Mouse (Mus musculus) liver, adult 2 months (tissue): ENCODE results near the gene E2f4. TPM values are rescaled to one million over a fixed set of nuclear protein-coding genes. Genes with fewer than 3 reads are reported as not detected.
A peak's percentile ranks its signal among the peaks of the same experiment; 100 is the strongest.

Experiments
- DNase-seq: peaks from one replicate; pipeline ENCODE4 v3.0.0-alpha.2; 2011; ENCODE audit warnings: low read depth, low spot score; ENCODE audit errors: extremely low read depth
- H3K27ac ChIP-seq: fragments of 200-500 bp; replicated peaks from 2 replicates; pipeline ENCODE4 v1.5.1; 2012; ENCODE audit warnings: low read depth, mild to moderate bottlenecking, control low read depth, inconsistent platforms, low read length; ENCODE audit not compliant: insufficient read depth
- H3K27me3 ChIP-seq: fragments of 200-500 bp; 2 replicates; pipeline ENCODE4 v1.6.1; 2012; ENCODE audit warnings: mild to moderate bottlenecking, moderate library complexity, low read length, inconsistent platforms; ENCODE audit not compliant: control insufficient read depth, insufficient read depth
- H3K36me3 ChIP-seq: fragments of 200-500 bp; 2 replicates; pipeline ENCODE4 v1.6.1; 2012; ENCODE audit warnings: low read length, inconsistent platforms; ENCODE audit not compliant: control insufficient read depth, insufficient read depth
- H3K4me1 ChIP-seq: fragments of 200-500 bp; 2 replicates; pipeline ENCODE4 v1.6.1; 2011; ENCODE audit warnings: low read length; ENCODE audit not compliant: control insufficient read depth, insufficient read depth
- H3K4me3 ChIP-seq: fragments of 200-500 bp; 2 replicates; pipeline ENCODE4 v1.5.1; 2011; ENCODE audit warnings: low read depth, mild to moderate bottlenecking, control low read depth, low read length, moderate library complexity; ENCODE audit not compliant: insufficient read depth
- H3K79me2 ChIP-seq: fragments of 200-500 bp; 2 replicates; pipeline ENCODE4 v1.6.1; 2012; ENCODE audit warnings: inconsistent platforms, mild to moderate bottlenecking, low read length, moderate library complexity; ENCODE audit not compliant: control insufficient read depth, insufficient read depth
- H3K9ac ChIP-seq: fragments of 200-500 bp; 2 replicates; pipeline ENCODE4 v1.6.1; 2012; ENCODE audit warnings: low read depth, mild to moderate bottlenecking, control low read depth, inconsistent platforms, low read length
- CTCF ChIP-seq: fragments of 200-500 bp; IDR thresholded peaks from 2 replicates; pipeline ENCODE4 v1.5.1; 2011; ENCODE audit warnings: low read depth, low read length, control low read depth
- POLR2A ChIP-seq: fragments of 200-500 bp; IDR thresholded peaks from 2 replicates; pipeline ENCODE4 v1.6.1; 2011; ENCODE audit warnings: low read length, control low read depth; ENCODE audit not compliant: insufficient read depth; ENCODE audit errors: extremely low read depth
- WGBS: fragments of 180-500 bp; shearing (Covaris S2); methylation state at CpG from one replicate; pipeline ENCODE4 v1.1.7; 2018; 5-methylcytosine and 5-hydroxymethylcytosine counted together
- polyA plus RNA-seq: library from polyadenylated mRNA; depleted of rRNA; stranded (reverse); fragments of >200 nt; gene quantifications from 2 replicates; pipeline ENCODE4 v1.2.3, GENCODE M21; 2012
- total RNA-seq: library from RNA; depleted of rRNA; stranded (reverse); fragments of >200 nt; gene quantifications from 2 replicates; pipeline ENCODE4 v1.2.3, GENCODE M21; 2014

Gene E2f4
- total and polyA plus RNA-seq, 2 experiments: 4.4 to 59.0 TPM

- Histone ChIP-seq H3K27ac (no peak overlapping the region), H3K9ac (no peak overlapping the region), H3K36me3 (no peaks in the 10 kb centered on the region), H3K4me1 (peaks cover 9% of the 10 kb centered on the region; the same call in 1 of the 2 replicates), H3K79me2 (peaks cover 7% of the 10 kb centered on the region; the same call in 1 of the 2 replicates), H3K27me3 (no peaks in the 10 kb centered on the region), H3K4me3 (no peak overlapping the region)
- WGBS: 85% methylated on average over 12 of the region's 12 CpGs
- no peak for DNase-seq
- TF ChIP-seq CTCF (no peak), POLR2A (no peak)
Measured at GRCm38 (mm10) chr8:105261326-105261980, 36.0 kb upstream of the E2f4 start.

GRCm38 (mm10) chr8:105263244-105263912 is 34.1 kb upstream of the E2f4 start:
- Histone ChIP-seq H3K27ac (no peak overlapping the region), H3K27me3 (no peaks in the 10 kb centered on the region), H3K9ac (no peak overlapping the region), H3K4me1 (peaks cover 15% of the 10 kb centered on the region; the same call in 1 of the 2 replicates), H3K4me3 (no peak overlapping the region), H3K36me3 (no peaks in the 10 kb centered on the region), H3K79me2 (peaks cover 13% of the 10 kb centered on the region)
- DNase-seq: no peak
- no peak for TF ChIP-seq POLR2A
- no peak for TF ChIP-seq CTCF
- 45% methylated on average over 16 of the region's 16 CpGs for WGBS

- Histone ChIP-seq H3K36me3 (no peaks in the 10 kb centered on the region), H3K4me3 (peak within 1 kb of the TSS; percentile 92), H3K9ac (peak within 1 kb of the TSS; percentile 92), H3K27ac (peak within 1 kb of the TSS; percentile 73), H3K4me1 (peaks cover 16% of the 10 kb centered on the region; the same call in 1 of the 2 replicates), H3K79me2 (peaks cover 14% of the 10 kb centered on the region), H3K27me3 (no peaks in the 10 kb centered on the region)
- TF ChIP-seq CTCF: no peak
- TF ChIP-seq POLR2A: peak; percentile 58; the same call in 1 of the 2 replicates
- peak; percentile 65 for DNase-seq
- 1% methylated on average over 54 of the region's 54 CpGs for WGBS
Measured at GRCm38 (mm10) chr8:105264024-105264982, 33.2 kb upstream of the E2f4 start, which contains the start of the genes Tradd and Fbxl8. Tradd (minus strand) TSS chr8:105264609. Fbxl8 (plus strand) TSS chr8:105264648.

- Histone ChIP-seq H3K79me2 (peaks cover 14% of the 10 kb centered on the region), H3K27ac (peak overlapping the region; percentile 73), H3K9ac (peak overlapping the region; percentile 30), H3K36me3 (no peaks in the 10 kb centered on the region), H3K4me3 (peak overlapping the region; percentile 92), H3K4me1 (peaks cover 16% of the 10 kb centered on the region), H3K27me3 (no peaks in the 10 kb centered on the region)
- WGBS: 12% methylated on average over 10 of the region's 10 CpGs
- TF ChIP-seq CTCF (no peak), POLR2A (no peak)
- DNase-seq: peak; percentile 78
Measured at GRCm38 (mm10) chr8:105265128-105265527, 32.3 kb upstream of the E2f4 start.

GRCm38 (mm10) chr8:105266775-105267174 is 30.7 kb upstream of the E2f4 start:
- TF ChIP-seq CTCF (no peak), POLR2A (no peak)
- DNase-seq: no peak
- Histone ChIP-seq H3K36me3 (no peaks in the 10 kb centered on the region), H3K9ac (no peak overlapping the region), H3K27ac (no peak overlapping the region), H3K27me3 (no peaks in the 10 kb centered on the region), H3K79me2 (peaks cover 14% of the 10 kb centered on the region), H3K4me3 (no peak overlapping the region), H3K4me1 (peaks cover 20% of the 10 kb centered on the region)
- WGBS: 88% methylated on average over 13 of the region's 13 CpGs
